Mouse (Mus musculus) T-cell, adult 2 months (primary cell): ENCODE measurements at regions not wholly inside any gene's neighbourhood (a gene's known extent, or its start where the extent isn't known, plus 50 kb on each side); places are given as distances from the start of the nearest gene placed in this dataset.

Experiments used
- DNase-seq: peaks from one replicate; pipeline ENCODE4 v3.0.0; 2022; ENCODE audit warnings: low spot score

DNA sequence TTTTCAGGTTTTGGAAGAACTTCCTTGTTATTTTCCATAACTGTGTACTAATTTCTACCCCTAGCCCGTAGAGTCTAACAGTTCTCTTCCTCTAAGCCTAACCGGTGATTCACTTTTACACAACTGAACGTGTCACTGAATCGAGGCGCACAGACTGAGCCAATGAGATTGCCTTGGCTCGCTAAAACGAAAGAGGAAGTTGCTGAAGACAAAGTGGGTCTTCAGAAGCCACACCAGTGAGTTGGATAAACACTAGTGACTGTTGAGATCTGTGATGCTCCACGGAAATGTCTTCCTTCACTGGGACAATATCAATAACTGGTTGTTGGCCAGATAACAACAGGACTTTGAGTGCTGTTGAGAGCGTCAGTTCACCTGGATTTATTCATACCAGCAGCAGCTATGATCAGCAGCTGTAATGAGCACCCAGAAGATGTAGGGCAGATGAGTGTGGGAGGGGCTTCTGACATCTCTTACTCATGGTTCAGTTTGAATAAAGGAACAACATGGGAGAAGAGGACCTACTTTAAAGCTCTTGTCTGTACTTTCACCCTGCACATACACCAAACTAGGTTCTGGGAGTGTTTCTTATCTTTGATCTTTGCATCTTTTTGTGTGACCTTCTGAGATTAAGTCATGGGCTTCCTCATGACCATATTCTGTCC is 75.3 kb upstream of the Igfbp7 start:
- DNase-seq = peak; percentile 37

DNA sequence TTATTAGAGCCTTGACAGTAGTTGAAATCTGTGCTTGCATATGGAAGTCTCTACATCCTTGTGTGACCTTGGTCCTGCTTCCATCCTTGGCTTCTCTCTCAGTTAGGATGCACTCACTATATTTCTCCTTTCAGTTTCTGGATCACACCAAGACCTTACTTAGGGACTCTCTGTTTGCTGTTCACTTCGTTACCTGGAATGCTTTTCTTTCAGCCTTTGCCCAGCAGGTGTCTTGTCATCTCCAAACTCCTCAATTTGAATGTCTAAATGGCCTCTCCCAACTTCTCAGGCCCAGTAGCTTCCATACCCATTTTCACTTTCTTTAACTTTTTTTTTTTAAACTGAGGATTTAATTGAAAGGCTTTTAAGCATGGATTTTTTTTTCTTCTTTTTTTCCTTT is 74.0 kb upstream of the Igfbp7 start:
- no peak for DNase-seq

DNA sequence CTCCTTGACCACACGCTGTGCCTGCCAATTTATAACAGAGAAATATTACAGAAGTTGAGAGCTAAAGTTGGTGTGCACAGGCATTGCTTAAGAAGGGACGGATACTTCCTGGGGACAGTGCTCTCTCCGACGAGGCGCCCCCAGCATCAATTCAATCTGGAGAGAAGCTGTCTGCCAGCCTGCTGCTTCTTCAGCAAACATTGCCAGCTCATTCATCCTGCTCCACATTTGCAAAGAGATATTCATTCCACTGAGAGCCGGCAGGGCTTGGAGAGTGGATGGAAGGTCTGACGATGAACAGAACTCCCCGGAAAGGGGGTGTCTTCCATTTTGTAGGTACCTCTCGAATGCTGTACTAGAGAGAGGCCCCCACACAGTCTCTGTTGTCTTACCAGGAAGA is 70.0 kb upstream of the Igfbp7 start:
- DNase-seq = no peak

DNA sequence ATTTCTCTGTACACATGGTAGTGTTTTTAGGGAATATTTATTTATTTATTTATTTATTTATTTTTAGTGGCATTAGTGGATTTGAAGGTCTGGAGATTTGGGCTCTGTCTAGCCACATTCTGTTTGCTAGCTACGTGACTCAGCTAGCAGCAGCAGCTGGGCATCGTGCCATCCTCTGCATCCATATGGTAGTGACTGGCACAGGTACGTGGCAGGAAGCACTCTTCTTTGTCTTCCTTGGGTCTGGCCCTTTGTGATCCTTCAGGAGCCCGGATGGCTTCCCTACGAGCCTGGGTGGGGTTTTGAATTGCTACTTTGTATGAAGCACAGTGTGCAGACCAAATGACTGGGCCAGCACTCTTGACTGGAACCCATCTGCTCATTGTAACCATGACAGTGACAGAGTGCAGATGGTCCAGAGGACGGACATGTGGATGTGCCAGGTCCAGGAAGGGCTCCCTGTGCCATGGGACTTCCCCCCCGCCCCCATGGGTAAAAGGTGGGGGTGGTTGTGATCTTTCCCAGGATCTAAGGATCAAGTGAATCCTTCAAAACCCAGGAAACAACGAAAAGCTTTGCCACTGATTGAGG is 66.2 kb upstream of the Igfbp7 start:
- no peak for DNase-seq

DNA sequence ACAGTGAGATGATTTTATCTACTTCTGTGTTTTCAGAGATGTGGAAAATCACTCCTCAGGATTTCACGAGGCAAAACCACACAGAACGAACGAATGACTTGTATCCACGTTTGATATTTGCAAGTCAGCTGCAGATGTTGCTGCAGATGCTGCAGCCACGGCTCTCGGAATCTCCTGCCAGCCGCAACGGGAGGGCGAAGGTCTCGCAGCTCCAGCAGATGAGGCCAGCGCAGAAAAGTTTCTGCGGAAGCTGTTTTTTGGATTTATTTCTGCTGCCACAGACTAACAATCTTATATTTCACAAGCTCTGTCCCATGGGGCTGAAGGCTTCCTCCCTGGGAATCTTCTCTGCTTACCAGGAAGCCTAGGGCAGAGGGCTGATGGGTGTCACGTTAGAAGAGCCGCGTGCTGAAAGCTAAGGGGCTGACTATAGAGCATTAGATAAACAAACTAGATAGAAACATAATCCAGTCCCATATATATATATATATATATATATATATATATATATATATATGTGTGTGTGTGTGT is 61.5 kb upstream of the Igfbp7 start:
- DNase-seq = no peak

DNA sequence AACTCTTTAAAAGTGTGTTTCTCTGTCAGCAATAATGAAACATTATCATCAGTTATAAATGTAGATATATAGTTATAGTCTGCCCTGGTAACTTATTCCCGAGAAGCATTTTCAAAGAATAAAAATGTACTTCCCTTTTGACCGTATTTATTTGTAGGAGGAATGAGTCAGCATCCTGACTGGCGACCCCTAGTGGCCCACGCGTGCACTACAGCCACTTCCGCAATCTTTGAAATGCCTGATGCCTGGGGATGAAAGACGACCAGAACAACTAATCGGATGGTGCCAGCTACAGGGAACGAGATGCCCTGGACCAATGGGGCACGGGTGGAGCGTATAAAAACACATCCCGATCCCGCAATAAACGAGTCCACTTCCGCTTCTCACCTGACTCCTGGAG is 60.6 kb upstream of the Igfbp7 start:
- DNase-seq = peak; percentile 69

DNA sequence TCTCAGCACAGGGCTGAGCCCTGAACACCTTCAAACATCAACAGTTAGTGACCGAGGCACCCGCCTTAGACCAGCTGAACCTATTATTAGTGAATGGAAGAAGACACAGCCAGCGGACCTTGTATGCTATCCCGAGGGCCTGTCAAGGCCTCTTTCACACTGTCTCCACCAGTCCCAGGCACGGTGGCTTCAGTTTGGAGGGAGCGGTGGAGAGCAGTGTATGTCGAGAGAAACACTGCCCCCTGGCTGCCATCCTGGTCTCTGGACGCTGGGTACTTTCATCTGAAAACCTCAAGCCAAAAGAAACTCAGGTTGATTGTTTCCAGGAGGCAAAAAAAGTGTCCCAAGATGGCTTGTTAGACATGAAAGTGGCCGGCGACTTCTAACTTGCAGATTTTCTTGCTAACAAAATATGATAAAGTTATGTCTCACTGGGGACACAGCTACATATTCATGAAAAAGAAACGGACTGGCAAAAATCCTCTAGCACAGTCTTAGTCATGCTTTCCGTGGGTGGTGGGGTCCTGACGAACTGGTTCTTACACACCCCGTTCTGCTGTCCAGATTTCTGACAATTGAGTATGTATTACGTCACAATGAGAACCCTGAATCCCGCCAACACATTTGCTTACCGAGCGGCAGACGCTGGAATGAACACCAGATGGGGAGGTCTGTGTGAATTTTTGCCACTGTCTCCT is 57.2 kb upstream of the Igfbp7 start:
- DNase-seq = peak; percentile 58

DNA sequence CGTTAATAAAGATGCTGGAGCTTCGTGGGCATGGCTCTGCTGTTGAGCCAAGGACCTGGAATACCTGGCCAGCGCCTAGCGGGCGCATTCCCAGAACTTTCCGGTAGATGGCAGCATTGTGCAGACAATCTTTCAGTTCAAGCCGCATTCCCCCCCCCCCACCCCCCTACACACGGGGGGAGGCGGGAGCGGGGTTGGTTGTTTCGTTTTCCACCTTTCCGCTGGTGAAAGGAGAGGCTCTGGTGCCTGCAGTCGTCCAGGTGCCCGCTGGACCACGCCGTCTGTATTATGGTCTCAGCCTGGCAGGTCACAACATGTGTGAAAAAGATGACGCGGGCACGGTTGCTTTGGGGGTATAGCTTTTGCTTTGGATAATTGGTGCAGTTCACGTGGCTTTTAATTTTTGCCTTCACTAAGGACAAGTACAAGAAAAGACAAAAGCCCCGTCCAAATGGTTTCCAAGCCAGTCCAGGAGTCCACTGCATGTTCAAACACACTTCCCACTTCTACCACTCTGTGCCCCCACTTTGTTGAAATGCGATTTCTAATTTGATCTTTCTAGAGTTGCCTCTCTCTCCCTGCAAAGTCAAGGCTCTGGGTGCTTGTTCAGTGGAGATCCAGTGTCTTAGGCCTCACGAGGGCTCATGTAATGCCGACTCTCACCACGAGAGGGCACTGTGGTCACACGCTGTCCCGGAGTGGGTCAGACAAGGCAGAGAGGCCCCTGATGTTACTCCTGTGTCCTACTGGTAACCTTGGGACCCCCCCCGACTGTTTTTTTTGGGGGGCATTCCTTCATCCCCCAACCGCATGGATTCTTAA is 52.3 kb upstream of the Igfbp7 start:
- DNase-seq = peak; percentile 83
